Mouse (Mus musculus) small intestine, adult 2 months (tissue): ENCODE data around the gene Wnk1.

Source experiments
- CTCF ChIP-seq: fragments of 200-500 bp; IDR thresholded peaks from 2 replicates; pipeline ENCODE4 v1.5.1; 2012; ENCODE audit warnings: low read depth, mild to moderate bottlenecking, control low read depth, inconsistent platforms, low read length, moderate library complexity, mixed read lengths; ENCODE audit not compliant: insufficient replicate concordance, insufficient read length; ENCODE audit errors: extremely low read depth
- POLR2A ChIP-seq: fragments of 200-500 bp; IDR thresholded peaks from 2 replicates; pipeline ENCODE4 v1.6.1; 2012; ENCODE audit warnings: low read depth, mild to moderate bottlenecking, control low read depth, inconsistent platforms, low read length, moderate library complexity

GRCm38 (mm10) chr6:120084983-120085382 lies 46.5 kb upstream of the Wnk1 start:
- no peak for TF ChIP-seq CTCF
- no peak for TF ChIP-seq POLR2A
